20 mouse cellular contexts compared by ENCODE assay signal in genomic region chr13:111655273-111655672, GRCm38 (mm10). TPM values are rescaled to one million over a fixed set of nuclear protein-coding genes. Genes with fewer than 3 reads are reported as not detected.
A peak's percentile ranks its signal among the peaks of the same experiment; 100 is the strongest.
DNase-seq lines count a peak whose midpoint lies in the region; ATAC-seq and TF ChIP-seq lines count a peak whose summit lies in the region.
"Had no signal": no experiment of that assay in that cellular context is flagged by ENCODE, and none has a peak within 500 bp of the region (broad histone marks: within the 10 kb centered on the region; RNA-seq: fewer than 3 reads in every experiment).

No protein-coding gene starts in this region.

- H3K4me2 ChIP-seq in liver, embryonic 16.5 days (ENCODE audit: low read depth, low read length), result peak overlapping the region; percentile 80
- H3K4me2 ChIP-seq: forebrain, embryonic 13.5 days; heart, embryonic 11.5 days; midbrain, embryonic 12.5 days had no signal

- no peak for TF ChIP-seq CTCF in liver, adult 2 months (IDR thresholded peaks at IDR 0.05; ENCODE audit: low read depth, low read length)

- H3K9me3 ChIP-seq in liver, embryonic 16.5 days (replicated peaks; ENCODE audit: control insufficient read depth, low read length), result no peaks in the 10 kb centered on the region
- H3K9me3 ChIP-seq: forebrain, embryonic 13.5 days; midbrain, embryonic 12.5 days had no signal

- H3K4me3 ChIP-seq in liver, adult 2 months (ENCODE audit: insufficient read depth, low read depth, low read length), result no peak overlapping the region
- H3K4me3 ChIP-seq in liver, embryonic 16.5 days (ENCODE audit: low read depth, low read length), result peak overlapping the region; percentile 7; the same call in 1 of the 2 replicates
- H3K4me3 ChIP-seq: forebrain, embryonic 13.5 days; midbrain, embryonic 12.5 days had no signal

- 78% methylated on average over 4 of the region's 4 CpGs for WGBS in liver, adult 2 months
- WGBS in liver, embryonic 16.5 days (ENCODE audit: insufficient replicate concordance), result 57% methylated on average over 4 of the region's 4 CpGs

- ATAC-seq in common myeloid progenitor, adult 5-6 weeks (replicated peaks; ENCODE audit: low read depth, poor library complexity, severe bottlenecking), result peak; percentile 67
- ATAC-seq in liver, embryonic 16.5 days (ENCODE audit: low read depth), result no peak
- ATAC-seq: forebrain, embryonic 13.5 days; hindbrain, embryonic 16.5 days had no signal

- peak; percentile 7 for DNase-seq in liver, adult 2 months (ENCODE audit: extremely low read depth, low read depth, low spot score)
- DNase-seq in liver, result no peak
- peak; percentile 51 for DNase-seq in splenic B cell, adult 2 months (ENCODE audit: low read depth, low spot score)
- no peak for DNase-seq in heart, adult 8-10 months (ENCODE audit: low spot score)
- no peak for DNase-seq in right cerebral cortex, postnatal 25 days
- no peak for DNase-seq in urinary bladder, adult 18-20 months (ENCODE audit: low spot score in 2 of 2)
- DNase-seq: cerebellum, postnatal 10 days; gastrocnemius, postnatal 36 days; heart, postnatal 36 days; kidney, adult 2 months; kidney, postnatal 4 days; lung, adult 2 months; lung, postnatal 36 days; spleen, adult 18-20 months had no signal

- no peak overlapping the region for H3K9ac ChIP-seq in liver, adult 2 months (ENCODE audit: low read depth, low read length)
- H3K9ac ChIP-seq in liver, embryonic 16.5 days (ENCODE audit: low read depth, low read length), result peak overlapping the region; percentile 36; the same call in 1 of the 2 replicates
- H3K9ac ChIP-seq: forebrain, embryonic 13.5 days; midbrain, embryonic 12.5 days had no signal

- no peaks in the 10 kb centered on the region for H3K79me2 ChIP-seq in liver, adult 2 months (ENCODE audit: control insufficient read depth, insufficient read depth, low read length)

- no peaks in the 10 kb centered on the region for H3K36me3 ChIP-seq in liver, adult 2 months (ENCODE audit: control insufficient read depth, insufficient read depth, low read length)
- H3K36me3 ChIP-seq in liver, embryonic 16.5 days (ENCODE audit: control insufficient read depth, insufficient read depth), result no peaks in the 10 kb centered on the region
- no peaks in the 10 kb centered on the region for H3K36me3 ChIP-seq in splenic B cell, adult 2 months (ENCODE audit: control insufficient read depth, insufficient read depth, low read length, poor library complexity, severe bottlenecking)
- H3K36me3 ChIP-seq: midbrain, embryonic 12.5 days had no signal

- no peaks in the 10 kb centered on the region for H3K4me1 ChIP-seq in liver, adult 2 months (ENCODE audit: control insufficient read depth, insufficient read depth, low read length)
- H3K4me1 ChIP-seq in liver, embryonic 16.5 days (ENCODE audit: control insufficient read depth, low read depth, low read length), result peaks cover 41% of the 10 kb centered on the region
- H3K4me1 ChIP-seq: midbrain, embryonic 12.5 days had no signal

- TF ChIP-seq POLR2A in liver, adult 2 months (IDR thresholded peaks at IDR 0.05; ENCODE audit: extremely low read depth, insufficient read depth, low read length), result no peak

- H3K27me3 ChIP-seq in liver, adult 2 months (ENCODE audit: control insufficient read depth, insufficient read depth, low read length), result no peaks in the 10 kb centered on the region
- no peaks in the 10 kb centered on the region for H3K27me3 ChIP-seq in liver, embryonic 16.5 days (ENCODE audit: control insufficient read depth, insufficient read depth, low read depth, low read length)
- no peaks in the 10 kb centered on the region for H3K27me3 ChIP-seq in splenic B cell, adult 2 months (ENCODE audit: control insufficient read depth, insufficient read depth, low read length, poor library complexity, severe bottlenecking)
- H3K27me3 ChIP-seq: forebrain, embryonic 13.5 days; midbrain, embryonic 12.5 days had no signal

- H3K27ac ChIP-seq in liver, adult 2 months (replicated peaks; ENCODE audit: insufficient read depth, low read depth, low read length), result no peak overlapping the region
- H3K27ac ChIP-seq in liver, embryonic 16.5 days (ENCODE audit: low read length), result peak overlapping the region; percentile 91; the same call in 1 of the 2 replicates
- H3K27ac ChIP-seq: forebrain, embryonic 13.5 days; midbrain, embryonic 12.5 days had no signal

RNA-seq across cellular contexts. Expression of gene Mier3, which starts 25.5 kb away (rescaled TPM):
- total RNA-seq in liver, adult 2 months (2014; rRNA removed), result 11.1 and 12.4 TPM in 2 replicates
- 2.4 and 2.5 TPM in 2 replicates for polyA plus RNA-seq in liver, adult 2 months (2012; rRNA removed)
- total RNA-seq in common myeloid progenitor, adult 5-6 weeks (2017), result 68.1 and 77.3 TPM in 2 replicates
- polyA plus RNA-seq in liver, embryonic 16.5 days (2015; fragmentation: Nextera tagmentation; extraction: Ambion mirVana), result 11.6 and 15.1 TPM in 2 replicates
- 10 to 100 TPM; 12.6 to 17.2 (median 13.9) TPM for total RNA-seq in heart, adult 8-10 months (2022)

Comparison
In these comparisons a context has a peak if more than half of its experiments do, and no peak if none do; other contexts are left out.
1. DNase-seq: peak in liver, adult 2 months (single experiment) and splenic B cell, adult 2 months (single experiment); none in liver (single experiment), heart, adult 8-10 months (single experiment), right cerebral cortex, postnatal 25 days (single experiment) and urinary bladder, adult 18-20 months (0 of 2).